Mouse (Mus musculus): ENCODE results near the gene Il17c. TPM values are rescaled to one million over a fixed set of nuclear protein-coding genes. Genes with fewer than 3 reads are reported as not detected.

The Il17c gene
- polyA plus RNA-seq (2012; rRNA removed) (0.49 and 0.92 TPM in 2 replicates), polyA plus RNA-seq (2014; fragmentation: Nextera tagmentation; extraction: Ambion mirVana) (not detected in 2 replicates)

DNA sequence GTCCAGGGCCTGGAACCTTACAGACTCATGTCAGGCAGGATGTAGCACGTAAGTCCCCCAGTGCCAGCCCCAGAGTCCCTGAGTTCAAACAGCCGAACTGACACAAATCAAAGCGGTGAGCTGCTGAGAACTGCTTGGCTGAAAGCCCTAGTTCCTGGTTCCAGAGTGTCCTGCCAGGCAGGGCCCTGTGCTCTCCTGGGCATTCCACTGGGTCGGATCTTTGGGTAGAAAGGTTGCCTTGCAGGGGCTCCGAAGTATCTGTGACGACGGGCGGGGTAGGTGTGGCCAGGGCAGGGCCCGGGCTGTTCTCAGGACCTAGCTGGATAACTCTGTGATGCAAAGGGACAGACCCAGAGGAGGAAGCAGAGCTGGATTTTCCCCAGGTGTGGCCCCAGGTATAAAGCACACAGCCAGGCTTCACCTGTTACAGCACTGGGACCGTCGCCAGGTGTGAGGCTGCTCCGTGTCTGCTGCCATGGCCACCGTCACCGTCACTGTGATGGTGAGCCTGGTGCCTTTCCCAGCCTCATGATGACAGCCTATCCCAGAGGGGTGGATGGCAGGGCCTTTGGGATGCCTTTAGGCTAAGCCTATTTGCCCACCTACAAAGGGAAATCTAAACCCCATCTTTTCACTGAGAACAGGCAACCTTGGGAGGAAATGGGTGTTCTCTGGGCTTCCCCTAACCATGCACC, at the start of gene Il17c:
Gene Il17c (plus strand): TSS at position 645 of the 695 bp plus-strand sequence.
- Histone ChIP-seq H3K4me3 (replicated peaks; ENCODE audit: low read length) (no peak within 1 kb of the TSS), H3K4me1 (ENCODE audit: control insufficient read depth, insufficient read depth, low read length) (no peaks in the 10 kb centered on the region), H3K9me3 (ENCODE audit: control insufficient read depth, low read length) (no peaks in the 10 kb centered on the region), H3K27ac (replicated peaks; ENCODE audit: low read depth, low read length) (no peak within 1 kb of the TSS), H3K27me3 (ENCODE audit: control insufficient read depth, insufficient read depth, low read length) (no peaks in the 10 kb centered on the region), H3K4me2 (replicated peaks; ENCODE audit: low read depth, low read length, severe bottlenecking) (no peak within 1 kb of the TSS), H3K9ac (ENCODE audit: low read depth, low read length, severe bottlenecking) (no peak within 1 kb of the TSS), H3K36me3 (ENCODE audit: control insufficient read depth, insufficient read depth, low read length) (peaks cover 28% of the 10 kb centered on the region)
- ATAC-seq (ENCODE audit: low FRiP score, low read depth) (no peak), DNase-seq (ENCODE audit: low spot score) (no peak)
- TF ChIP-seq POLR2A (IDR thresholded peaks at IDR 0.05; ENCODE audit: borderline replicate concordance, extremely low read depth, insufficient read depth, insufficient read length) = no peak
- 74% methylated on average over 14 of the region's 14 CpGs for WGBS

DNA sequence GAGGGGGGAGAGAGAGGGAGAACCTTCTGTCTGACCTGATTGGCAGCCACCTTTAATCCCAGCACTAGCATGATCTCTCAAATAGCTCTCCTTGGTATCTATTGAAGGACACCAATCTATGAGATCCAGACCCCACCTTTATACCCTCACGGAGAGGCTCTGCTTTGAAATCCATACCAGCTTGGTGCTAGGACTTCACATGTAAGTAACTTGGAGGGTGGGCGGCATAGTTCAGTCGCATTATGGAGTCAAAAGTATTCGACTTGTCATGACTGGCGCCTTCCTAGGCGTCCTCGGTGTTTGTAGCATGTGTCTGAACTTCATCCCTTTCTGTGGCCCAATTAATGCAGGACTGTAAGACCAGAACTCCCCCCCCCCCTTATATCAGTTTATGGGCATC, 46.5 kb upstream of the Il17c start:
- H3K4me1 ChIP-seq (ENCODE audit: control insufficient read depth, insufficient read depth, low read length) = peaks cover 14% of the 10 kb centered on the region
- H3K36me3 ChIP-seq (ENCODE audit: control insufficient read depth, insufficient read depth, low read length) = peaks cover 10% of the 10 kb centered on the region
- H3K27ac ChIP-seq (replicated peaks; ENCODE audit: low read depth, low read length) = no peak overlapping the region
- no peaks in the 10 kb centered on the region for H3K27me3 ChIP-seq (ENCODE audit: control insufficient read depth, insufficient read depth, low read length)
- 90% methylated on average over 7 of the region's 7 CpGs for WGBS
- no peak overlapping the region for H3K4me3 ChIP-seq (replicated peaks; ENCODE audit: low read length)
- no peak overlapping the region for H3K9ac ChIP-seq (ENCODE audit: low read depth, low read length, severe bottlenecking)
- H3K4me2 ChIP-seq (replicated peaks; ENCODE audit: low read depth, low read length, severe bottlenecking) = peak overlapping the region; percentile 80; the same call in 1 of the 2 replicates
- DNase-seq (ENCODE audit: low spot score) = no peak
- no peaks in the 10 kb centered on the region for H3K9me3 ChIP-seq (ENCODE audit: control insufficient read depth, low read length)
- no peak for TF ChIP-seq POLR2A (IDR thresholded peaks at IDR 0.05; ENCODE audit: borderline replicate concordance, extremely low read depth, insufficient read depth, insufficient read length)
- no peak for ATAC-seq (ENCODE audit: low FRiP score, low read depth)

DNA sequence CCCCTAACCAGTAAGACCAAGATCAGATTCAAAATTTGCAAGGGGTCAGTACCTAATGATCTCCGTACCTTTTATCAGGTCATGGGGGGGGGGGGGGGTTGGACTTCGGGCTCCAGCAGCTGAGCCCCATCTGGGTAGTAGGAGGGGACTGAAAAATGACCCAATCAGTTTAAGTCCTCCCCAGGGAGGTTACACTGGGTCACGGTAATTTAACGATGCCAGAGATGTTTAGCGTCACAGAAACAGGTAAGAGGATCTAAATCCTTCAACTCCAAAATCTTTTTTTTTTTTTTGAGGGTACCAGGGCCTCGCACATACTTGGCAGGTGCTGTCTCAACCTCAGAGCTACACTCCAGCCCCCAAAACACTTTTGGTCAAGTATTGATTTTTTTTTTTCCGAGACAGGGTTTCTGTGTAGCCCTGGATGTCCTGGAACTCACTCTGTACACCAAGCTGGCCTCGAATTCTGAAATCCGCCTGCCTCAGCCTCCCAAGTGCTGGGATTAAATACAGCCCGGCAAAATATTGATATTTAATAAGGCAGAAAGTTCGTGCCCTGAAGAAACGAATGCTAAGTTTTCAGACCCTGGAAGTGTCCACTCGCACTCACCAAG, 46.0 kb upstream of the Il17c start:
- 0 out of 2 replicates have a peak overlapping the region, but pooled peaks have one; percentile 43 for H3K27ac ChIP-seq (replicated peaks; ENCODE audit: low read depth, low read length)
- no peak for ATAC-seq (ENCODE audit: low FRiP score, low read depth)
- no peak for TF ChIP-seq POLR2A (IDR thresholded peaks at IDR 0.05; ENCODE audit: borderline replicate concordance, extremely low read depth, insufficient read depth, insufficient read length)

DNA sequence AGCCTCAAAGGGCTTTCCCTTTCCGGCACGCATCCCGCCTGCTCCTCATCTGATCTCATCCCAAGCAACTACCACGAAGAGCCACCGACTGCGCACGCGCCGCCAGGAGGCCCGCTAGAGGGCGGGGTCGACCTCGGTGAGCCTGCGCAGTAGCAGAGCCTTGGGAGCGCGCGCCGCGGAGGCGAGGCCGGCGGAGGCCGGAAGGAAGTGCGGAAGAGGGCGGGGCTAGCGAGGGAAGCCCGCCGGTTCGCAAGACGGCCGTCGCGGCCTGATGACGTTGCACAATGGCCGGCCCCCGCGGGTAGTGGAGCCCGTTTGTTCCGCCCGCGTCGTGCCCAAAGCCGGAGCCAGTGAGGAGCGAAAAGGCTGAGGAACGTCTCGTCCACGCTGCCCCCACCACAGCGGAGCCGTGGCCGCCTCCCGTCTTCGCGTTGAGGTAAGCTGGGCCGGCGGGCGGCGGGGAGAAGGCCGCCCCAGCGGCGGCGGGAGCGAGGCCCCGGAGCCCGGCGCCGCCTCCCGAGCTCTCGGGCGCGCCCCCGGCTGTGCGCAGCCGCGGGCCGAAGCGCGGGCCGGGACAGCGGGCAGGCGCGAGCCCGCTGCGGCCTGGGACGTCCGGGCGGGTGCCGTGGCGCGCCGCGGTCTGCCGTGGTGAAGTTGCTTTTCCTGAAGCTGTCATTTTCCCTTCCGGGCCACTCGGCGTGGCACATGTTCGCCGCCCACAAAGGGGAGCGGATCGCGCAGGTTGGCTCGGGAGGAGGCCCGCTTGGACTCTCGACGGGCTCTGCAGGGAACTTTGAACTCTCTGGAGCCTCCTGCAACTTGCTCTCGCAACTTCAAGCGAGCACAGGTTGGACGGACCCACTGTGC, 45.2 kb upstream of the Il17c start, which contains the start of gene Zc3h18:
Gene Zc3h18 (plus strand): TSS at position 245 of the 867 bp plus-strand sequence.
- peak; percentile 35; the same call in 1 of the 2 replicates for TF ChIP-seq POLR2A (IDR thresholded peaks at IDR 0.05; ENCODE audit: borderline replicate concordance, extremely low read depth, insufficient read depth, insufficient read length)
- DNase-seq (ENCODE audit: low spot score) = peak; percentile 98
- under 1% methylated on average over 53 of the region's 107 CpGs for WGBS

More for the DNA sequence above, 46.0 kb upstream of the Il17c start:
- H3K4me3 ChIP-seq (replicated peaks; ENCODE audit: low read length) = peak overlapping the region; percentile 84
- H3K27me3 ChIP-seq (ENCODE audit: control insufficient read depth, insufficient read depth, low read length) = no peaks in the 10 kb centered on the region
- peak overlapping the region; percentile 88 for H3K9ac ChIP-seq (ENCODE audit: low read depth, low read length, severe bottlenecking)
- peaks cover 13% of the 10 kb centered on the region for H3K36me3 ChIP-seq (ENCODE audit: control insufficient read depth, insufficient read depth, low read length)
- H3K4me1 ChIP-seq (ENCODE audit: control insufficient read depth, insufficient read depth, low read length) = peaks cover 14% of the 10 kb centered on the region
- WGBS = 28% methylated on average over 13 of the region's 13 CpGs
- DNase-seq (ENCODE audit: low spot score) = no peak
- no peaks in the 10 kb centered on the region for H3K9me3 ChIP-seq (ENCODE audit: control insufficient read depth, low read length)
- H3K4me2 ChIP-seq (replicated peaks; ENCODE audit: low read depth, low read length, severe bottlenecking) = peak overlapping the region; percentile 80

DNA sequence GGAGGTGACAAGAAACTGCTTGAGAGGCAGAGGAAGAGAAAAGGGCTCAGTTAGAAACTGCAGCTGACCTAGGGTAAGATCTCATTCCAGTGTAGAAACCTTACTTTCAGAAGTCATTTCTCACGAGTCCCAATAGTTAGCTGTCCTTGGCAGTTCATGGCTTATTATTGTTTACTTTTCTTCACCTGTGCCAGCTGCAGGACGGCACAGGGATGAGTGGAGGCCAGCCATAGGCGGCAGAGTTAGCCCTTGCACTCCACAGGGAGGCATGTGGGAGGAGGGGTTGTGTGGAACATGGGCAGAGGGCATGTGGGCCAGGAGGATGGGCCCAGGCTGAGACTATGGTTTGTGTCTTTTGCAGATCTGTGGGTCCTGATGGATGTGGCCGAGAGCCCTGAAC, 38.8 kb upstream of the Il17c start:
- no peaks in the 10 kb centered on the region for H3K27me3 ChIP-seq (ENCODE audit: control insufficient read depth, insufficient read depth, low read length)
- peaks cover under 1% of the 10 kb centered on the region; the same call in 1 of the 2 replicates for H3K4me1 ChIP-seq (ENCODE audit: control insufficient read depth, insufficient read depth, low read length)
- H3K4me3 ChIP-seq (replicated peaks; ENCODE audit: low read length) = no peak overlapping the region
- peaks cover 73% of the 10 kb centered on the region for H3K36me3 ChIP-seq (ENCODE audit: control insufficient read depth, insufficient read depth, low read length)
- no peak overlapping the region for H3K4me2 ChIP-seq (replicated peaks; ENCODE audit: low read depth, low read length, severe bottlenecking)
- H3K9ac ChIP-seq (ENCODE audit: low read depth, low read length, severe bottlenecking) = no peak overlapping the region
- WGBS = 92% methylated on average over 4 of the region's 4 CpGs
- no peak for ATAC-seq (ENCODE audit: low FRiP score, low read depth)
- no peak for DNase-seq (ENCODE audit: low spot score)
- no peaks in the 10 kb centered on the region for H3K9me3 ChIP-seq (ENCODE audit: control insufficient read depth, low read length)
- TF ChIP-seq POLR2A (IDR thresholded peaks at IDR 0.05; ENCODE audit: borderline replicate concordance, extremely low read depth, insufficient read depth, insufficient read length) = no peak
- H3K27ac ChIP-seq (replicated peaks; ENCODE audit: low read depth, low read length) = no peak overlapping the region

More for the DNA sequence above, 45.2 kb upstream of the Il17c start, which contains the start of gene Zc3h18:
- Histone ChIP-seq H3K9ac (ENCODE audit: low read depth, low read length, severe bottlenecking) (peak within 1 kb of the TSS; percentile 88), H3K27me3 (ENCODE audit: control insufficient read depth, insufficient read depth, low read length) (no peaks in the 10 kb centered on the region), H3K4me3 (replicated peaks; ENCODE audit: low read length) (peak within 1 kb of the TSS; percentile 84), H3K4me1 (ENCODE audit: control insufficient read depth, insufficient read depth, low read length) (peaks cover 14% of the 10 kb centered on the region), H3K27ac (replicated peaks; ENCODE audit: low read depth, low read length) (peak within 1 kb of the TSS; percentile 94), H3K4me2 (replicated peaks; ENCODE audit: low read depth, low read length, severe bottlenecking) (peak within 1 kb of the TSS; percentile 80), H3K9me3 (ENCODE audit: control insufficient read depth, low read length) (no peaks in the 10 kb centered on the region), H3K36me3 (ENCODE audit: control insufficient read depth, insufficient read depth, low read length) (peaks cover 16% of the 10 kb centered on the region)
- ATAC-seq (ENCODE audit: low FRiP score, low read depth) = peak; percentile 94
